Mouse (Mus musculus): ENCODE measurements around the gene Gstp2.
A peak's percentile ranks its signal among the peaks of the same experiment; 100 is the strongest.

The Gstp2 gene

DNA sequence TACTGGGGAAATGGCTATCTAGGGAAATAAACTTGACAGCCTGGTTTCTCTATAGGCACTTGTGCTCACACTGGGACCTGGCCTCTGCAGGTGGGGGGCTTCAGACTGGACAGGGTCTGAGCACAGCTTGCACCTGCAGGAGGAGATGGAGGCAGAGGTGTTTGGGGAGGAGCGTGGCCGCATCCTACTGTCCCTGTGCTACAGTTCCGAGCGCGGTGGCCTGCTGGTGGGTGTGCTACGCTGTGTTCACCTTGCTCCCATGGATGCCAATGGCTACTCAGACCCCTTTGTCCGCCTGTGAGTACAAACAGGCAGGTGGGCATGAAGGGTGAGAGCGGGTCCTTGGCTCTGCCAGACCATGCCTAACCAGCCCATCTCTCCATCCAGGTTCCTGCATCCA lies 39.9 kb downstream of the Gstp2 start:
- no peak for DNase-seq (ENCODE audit: low spot score in 2 of 2)

DNA sequence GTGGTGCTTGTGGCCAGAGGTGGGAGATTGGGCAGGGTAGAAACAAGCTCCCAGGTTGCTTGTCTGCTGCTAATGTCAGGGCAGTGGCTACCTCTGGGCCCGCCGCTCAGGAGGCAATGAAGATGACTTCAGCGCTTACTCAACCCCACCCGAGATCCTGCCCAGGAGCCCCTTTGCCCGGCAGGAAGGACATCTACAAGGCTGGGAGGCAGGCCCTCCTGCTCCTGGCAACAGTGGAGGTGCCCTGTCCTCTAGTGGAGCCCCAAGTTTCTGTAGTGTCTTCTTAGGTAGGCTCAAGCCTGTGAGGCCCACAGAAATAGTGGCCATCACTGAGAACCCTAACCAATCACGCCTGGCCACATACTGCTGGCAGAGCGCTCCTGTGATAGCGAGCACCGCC lies 40.7 kb downstream of the Gstp2 start:
- DNase-seq (ENCODE audit: low spot score in 2 of 2), result no peak

DNA sequence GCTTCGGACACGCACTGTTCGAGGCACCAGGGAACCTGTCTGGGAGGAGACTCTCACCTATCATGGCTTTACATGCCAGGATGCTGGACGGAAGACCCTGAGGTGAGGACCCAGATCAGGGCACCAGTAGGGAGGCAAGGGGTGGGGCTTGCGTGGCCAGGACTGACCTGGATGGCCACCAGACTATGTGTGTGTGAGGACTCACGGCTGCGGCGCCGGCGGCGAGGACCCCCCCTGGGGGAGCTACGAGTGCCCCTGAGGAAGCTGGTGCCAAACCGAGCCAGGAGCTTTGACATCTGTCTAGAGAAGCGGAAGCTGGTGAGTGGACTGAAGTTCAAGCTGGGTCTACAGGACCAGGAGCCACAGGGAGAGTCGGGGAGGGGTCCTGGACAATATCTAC lies 41.5 kb downstream of the Gstp2 start:
- no peak for DNase-seq (ENCODE audit: low spot score in 2 of 2)

DNA sequence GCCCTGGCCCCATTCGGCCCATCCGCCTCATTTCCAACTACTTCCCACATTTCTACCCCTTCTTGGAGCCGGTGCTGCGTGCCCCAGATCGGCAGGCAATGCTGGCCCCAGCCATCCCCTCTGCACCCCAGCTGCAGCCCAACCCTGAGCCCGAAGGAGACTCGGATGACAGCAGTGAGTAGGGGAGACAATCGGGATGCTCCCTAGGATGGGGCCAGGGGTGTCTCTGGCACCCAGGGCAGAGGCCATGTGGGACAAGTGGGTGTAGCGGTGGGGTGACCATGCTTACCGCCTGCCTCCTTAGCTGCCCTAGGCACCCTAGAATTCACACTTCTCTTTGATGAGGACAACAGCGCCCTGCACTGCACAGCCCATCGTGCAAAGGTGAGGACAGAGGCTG lies 42.2 kb downstream of the Gstp2 start:
- no peak for DNase-seq (ENCODE audit: low spot score in 2 of 2)

GRCm38 (mm10) chr19:4003112-4003511 lies 42.7 kb downstream of the Gstp2 start, which contains the start of gene Doc2g:
Gene Doc2g, plus strand, starts transcription at chr19:4003313.
- DNase-seq (ENCODE audit: low spot score in 2 of 2), result no peak

DNA sequence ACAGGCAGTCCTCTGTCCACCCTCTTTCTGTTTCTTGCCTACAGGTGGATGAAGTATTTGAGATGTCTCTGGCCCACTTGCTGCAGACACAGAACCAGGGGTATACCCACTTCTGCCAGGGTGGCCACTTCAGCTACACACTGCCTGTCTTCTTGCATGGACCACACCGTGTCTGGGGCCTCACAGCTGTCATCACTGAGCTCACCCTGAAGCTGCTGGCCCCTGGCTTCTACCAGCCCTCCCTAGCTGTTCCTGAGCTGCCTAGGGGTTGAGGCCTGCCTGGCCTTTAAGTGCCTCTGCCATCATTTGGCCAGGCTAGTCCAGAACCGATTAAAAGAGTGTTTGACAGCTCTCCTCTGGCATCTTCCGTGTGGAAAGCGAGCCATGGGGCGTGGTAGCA lies 44.1 kb downstream of the Gstp2 start:
- no peak for DNase-seq (ENCODE audit: low spot score in 2 of 2)

DNA sequence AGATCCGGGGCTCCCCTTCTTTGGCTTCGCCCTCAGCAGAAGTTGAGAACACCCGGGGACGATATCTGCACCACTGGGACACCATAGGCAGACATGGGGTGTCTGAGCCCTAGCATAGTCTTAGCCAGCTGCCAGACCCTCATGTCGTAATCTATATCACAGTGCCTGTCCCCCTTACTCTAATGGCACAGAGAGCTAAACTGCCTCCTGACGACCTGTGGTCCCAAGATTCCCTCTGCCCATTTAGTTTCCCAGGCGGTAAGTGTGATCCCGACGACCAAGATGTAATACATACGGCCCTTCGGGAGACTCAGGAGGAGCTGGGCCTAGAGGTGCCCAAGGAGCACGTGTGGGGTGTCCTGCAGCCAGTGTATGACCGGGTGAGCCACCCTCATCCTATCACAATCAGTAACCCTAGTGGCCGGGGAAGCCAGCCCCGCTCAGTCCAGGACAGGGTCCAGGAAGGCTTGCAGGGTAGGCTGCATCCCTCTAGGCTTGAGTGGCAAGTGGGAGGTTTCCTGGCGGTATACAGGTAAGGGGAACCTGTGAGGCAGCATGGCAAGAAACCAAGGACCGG lies 44.8 kb downstream of the Gstp2 start:
- no peak for DNase-seq (ENCODE audit: low spot score in 2 of 2)

- DNase-seq (ENCODE audit: low spot score in 2 of 2), result peak; percentile 96 to 97
Observed at GRCm38 (mm10) chr19:4000119-4000900, 45.5 kb downstream of the Gstp2 start, which contains the start of the genes Nudt8 and Gm49405. Gene Nudt8, plus strand, starts transcription at chr19:4000580. Gene Gm49405, plus strand, starts transcription at chr19:4000626.

- DNase-seq (ENCODE audit: low spot score in 2 of 2), result no peak
Observed at GRCm38 (mm10) chr19:3999121-3999730, 46.6 kb downstream of the Gstp2 start.

GRCm38 (mm10) chr19:3998335-3998734 lies 47.5 kb downstream of the Gstp2 start:
- DNase-seq (ENCODE audit: low spot score in 2 of 2), result no peak

- no peak for DNase-seq (ENCODE audit: low spot score in 2 of 2)
Observed at GRCm38 (mm10) chr19:3997231-3997630, 48.6 kb downstream of the Gstp2 start.

- no peak for DNase-seq (ENCODE audit: low spot score in 2 of 2)
Observed at GRCm38 (mm10) chr19:3996747-3997146, 49.1 kb downstream of the Gstp2 start.

DNA sequence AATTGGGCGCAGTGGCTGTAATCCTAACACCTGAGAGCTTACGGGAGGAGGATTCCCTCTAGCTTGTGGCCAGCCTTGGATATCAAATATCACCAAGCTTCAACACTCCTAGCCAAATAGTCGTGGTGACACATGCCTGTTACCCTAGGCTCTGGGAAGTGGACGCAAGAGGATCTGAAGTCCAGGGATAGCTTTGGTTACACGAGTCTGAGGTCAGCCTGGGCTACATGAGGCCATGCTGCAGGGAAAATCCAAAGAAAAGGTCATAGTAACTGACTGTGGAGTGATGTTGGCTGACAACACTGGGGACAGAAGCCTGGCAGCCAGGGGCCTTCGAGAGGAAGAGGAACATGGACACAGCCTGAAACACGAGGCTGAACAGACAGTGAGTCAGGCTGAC lies 49.7 kb downstream of the Gstp2 start:
- DNase-seq (ENCODE audit: low spot score in 2 of 2), result no peak

GRCm38 (mm10) chr19:3995505-3995904 lies 50.3 kb downstream of the Gstp2 start:
- no peak for DNase-seq (ENCODE audit: low spot score in 2 of 2)

DNA sequence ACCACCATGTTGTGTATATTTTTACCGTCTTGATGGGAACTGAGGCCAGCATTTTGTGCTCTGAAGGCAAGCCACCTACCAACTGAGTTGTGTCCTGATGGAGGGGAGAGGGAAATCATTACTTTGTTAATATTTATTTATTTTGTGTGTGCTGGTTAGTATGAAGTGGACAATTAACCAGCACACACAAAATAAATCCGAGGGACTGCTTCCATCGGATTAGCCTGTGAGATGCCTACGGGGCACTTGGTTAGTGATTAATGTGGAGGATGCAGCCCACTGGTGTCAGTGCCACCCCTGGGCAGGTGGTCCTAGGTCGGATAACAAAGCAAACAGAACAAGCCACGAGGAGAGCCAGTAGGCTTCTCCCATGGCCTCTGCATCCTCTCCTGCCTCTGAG lies 50.9 kb downstream of the Gstp2 start:
- no peak for DNase-seq (ENCODE audit: low spot score in 2 of 2)

DNA sequence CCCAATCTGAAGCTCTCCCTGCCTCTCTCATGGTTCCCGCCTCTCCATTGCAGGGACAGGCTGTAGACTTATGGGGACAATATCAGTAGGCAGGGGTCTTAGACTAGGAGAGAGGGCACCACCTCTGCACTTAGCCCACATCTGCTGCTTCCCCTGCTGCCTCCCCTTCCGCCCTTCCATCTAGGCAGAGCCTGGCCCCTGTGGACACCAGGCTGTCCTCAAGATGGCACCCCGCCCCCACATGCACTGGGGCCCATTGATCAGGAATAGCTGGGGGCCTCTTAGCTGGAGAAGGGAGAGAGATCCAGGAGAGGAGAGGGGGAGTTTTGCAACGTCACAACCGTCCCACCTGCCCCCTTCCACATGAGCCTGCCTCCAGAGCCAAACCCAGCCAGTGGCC lies 53.4 kb downstream of the Gstp2 start, which contains the start of gene Tbx10:
Gene Tbx10 (plus strand): TSS at position 337 of the 400 bp plus-strand sequence.
- no peak for DNase-seq (ENCODE audit: low spot score in 2 of 2)

DNA sequence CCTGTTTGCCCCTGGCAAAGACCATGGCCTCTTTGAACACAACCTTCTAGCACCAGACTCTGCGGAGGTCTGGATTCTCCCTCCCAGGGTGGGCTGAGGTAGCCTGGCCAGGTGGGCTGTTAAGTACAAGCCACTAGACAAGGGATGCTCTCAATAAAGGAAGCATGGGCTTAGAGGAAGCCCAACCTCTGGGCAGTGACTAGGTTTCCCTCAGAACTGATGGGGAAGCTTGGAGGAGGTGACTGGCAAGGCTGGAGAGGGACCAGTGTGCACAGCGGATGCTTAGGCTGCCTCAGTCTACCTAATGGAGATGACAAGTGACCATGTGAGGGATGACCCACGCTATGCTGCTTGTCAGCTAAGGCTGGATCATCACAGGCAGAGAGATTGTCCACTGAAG lies 53.9 kb downstream of the Gstp2 start:
- DNase-seq (ENCODE audit: low spot score in 2 of 2), result no peak

DNA sequence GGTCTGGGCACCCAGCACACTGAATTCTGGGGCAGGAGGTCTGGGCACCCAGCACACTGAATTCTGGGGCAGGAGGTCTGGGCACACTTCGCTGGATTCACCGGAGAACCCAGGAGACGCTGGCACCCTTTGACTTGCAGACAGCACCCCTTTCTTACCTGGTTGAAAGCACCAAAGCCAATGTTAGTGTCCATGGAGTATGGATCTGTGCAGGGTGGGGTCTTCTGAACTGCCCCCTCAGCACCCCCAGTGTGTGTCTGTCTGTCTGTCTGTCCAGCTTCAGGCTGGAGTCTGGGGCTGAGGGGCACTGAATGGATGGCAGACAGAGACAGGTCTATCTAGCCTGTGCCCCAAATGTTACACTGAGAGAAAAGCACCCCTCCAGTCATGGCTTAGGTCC lies 54.3 kb downstream of the Gstp2 start:
- no peak for DNase-seq (ENCODE audit: low spot score in 2 of 2)

DNA sequence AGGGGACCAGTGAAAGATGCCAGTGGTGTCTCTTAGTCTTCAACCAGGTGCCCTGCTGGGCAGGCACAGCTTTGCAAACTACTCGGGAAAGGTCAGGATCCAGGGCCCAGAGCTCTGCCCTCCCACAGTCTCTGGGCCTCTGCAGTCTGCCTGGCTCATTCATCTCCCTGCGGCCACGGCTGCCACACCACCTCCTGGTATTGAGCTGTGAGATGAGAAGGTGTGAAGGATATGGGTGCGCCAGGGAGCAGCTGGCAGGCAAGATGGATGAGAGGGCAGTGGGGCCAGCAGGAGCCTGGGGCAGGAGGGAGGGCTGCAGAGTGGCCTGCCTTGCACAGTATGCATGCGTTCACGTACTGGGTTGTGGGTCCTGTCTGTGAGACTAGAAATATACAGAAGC lies 55.0 kb downstream of the Gstp2 start:
- no peak for DNase-seq (ENCODE audit: low spot score in 2 of 2)
